Mouse (Mus musculus) forebrain, embryonic 14.5 days (tissue): ENCODE measurements around the gene Lat. TPM values are rescaled to one million over a fixed set of nuclear protein-coding genes. Genes with fewer than 3 reads are reported as not detected.
"Not testable (repeated sequence)": the region's sequence is repeated elsewhere in the genome, so short reads cannot be mapped to it uniquely, and the experiment has no call there.

Source experiments
- ATAC-seq: fragments of 200-750 bp; cut with Nextera tagmentation; 2 replicates; pipeline ENCODE4 v1.8.0; 2017; ENCODE audit warnings: mild to moderate bottlenecking, moderate library complexity
- DNase-seq: peaks from one replicate; pipeline ENCODE4 v3.0.0-alpha.2; 2015; ENCODE audit warnings: low spot score
- H3K27ac ChIP-seq: fragments of 300-500 bp; sonication (generic); 2 replicates; pipeline ENCODE4 v1.5.1; 2014; ENCODE audit warnings: low read depth, mild to moderate bottlenecking, control low read depth, low read length, moderate library complexity
- H3K27me3 ChIP-seq: fragments of 300-500 bp; sonication (generic); replicated peaks from 2 replicates; pipeline ENCODE4 v1.6.1; 2014; ENCODE audit warnings: low read length, control low read depth, mixed read lengths; ENCODE audit not compliant: control insufficient read depth, insufficient read depth
- H3K36me3 ChIP-seq: fragments of 300-500 bp; sonication (generic); 2 replicates; pipeline ENCODE4 v1.6.1; 2014; ENCODE audit warnings: low read length, control low read depth; ENCODE audit not compliant: control insufficient read depth, insufficient read depth
- H3K4me1 ChIP-seq: fragments of 300-500 bp; sonication (generic); 2 replicates; pipeline ENCODE4 v1.6.1; 2014; ENCODE audit warnings: antibody characterized with exemption, low read length, control low read depth; ENCODE audit not compliant: control insufficient read depth, insufficient read depth
- H3K4me2 ChIP-seq: fragments of 300-500 bp; sonication (generic); 2 replicates; pipeline ENCODE4 v1.6.1; 2014; ENCODE audit warnings: mild to moderate bottlenecking, control low read depth, low read length
- H3K4me3 ChIP-seq: fragments of 300-500 bp; sonication (generic); 2 replicates; pipeline ENCODE4 v1.5.1; 2014; ENCODE audit warnings: low read depth, low read length, control low read depth
- H3K9ac ChIP-seq: fragments of 300-500 bp; sonication (generic); 2 replicates; pipeline ENCODE4 v1.6.1; 2014; ENCODE audit warnings: mild to moderate bottlenecking, low read length, control low read depth, moderate library complexity
- H3K9me3 ChIP-seq: fragments of 300-500 bp; sonication (generic); replicated peaks from 2 replicates; pipeline ENCODE4 v1.6.1; 2016; ENCODE audit warnings: low read length, control low read depth, mixed read lengths; ENCODE audit not compliant: control insufficient read depth
- WGBS: fragments of 180-500 bp; shearing (Covaris S2); extraction: QIAGEN DNeasy Blood & Tissue Kit; methylation state at CpG from one replicate; pipeline ENCODE4 v1.1.7; 2014; 5-methylcytosine and 5-hydroxymethylcytosine counted together
- polyA plus RNA-seq: library from polyadenylated mRNA; unstranded; fragments of >200 nt; fragmentation: Nextera tagmentation; extraction: Ambion mirVana; gene quantifications from 2 replicates; pipeline ENCODE4 v1.2.1, GENCODE M21; 2014

The Lat gene
- polyA plus RNA-seq, 1 experiment from 2014 or later = 0.50 TPM

GRCm38 (mm10) chr7:126332691-126333090 lies 36.7 kb downstream of the Lat start:
- no peak overlapping the region for H3K27ac ChIP-seq
- WGBS = 89% methylated on average over 3 of the region's 3 CpGs
- H3K4me3 ChIP-seq = no peak overlapping the region
- no peak for ATAC-seq
- no peaks in the 10 kb centered on the region for H3K9me3 ChIP-seq
- H3K4me2 ChIP-seq = no peak overlapping the region
- H3K36me3 ChIP-seq = no peaks in the 10 kb centered on the region
- H3K4me1 ChIP-seq = no peaks in the 10 kb centered on the region
- no peak overlapping the region for H3K9ac ChIP-seq
- H3K27me3 ChIP-seq = no peaks in the 10 kb centered on the region
- no peak for DNase-seq

GRCm38 (mm10) chr7:126330693-126331092 lies 38.7 kb downstream of the Lat start:
- Histone ChIP-seq H3K9ac (no peak overlapping the region), H3K27ac (no peak overlapping the region), H3K36me3 (no peaks in the 10 kb centered on the region), H3K4me1 (no peaks in the 10 kb centered on the region), H3K4me2 (no peak overlapping the region), H3K9me3 (no peaks in the 10 kb centered on the region), H3K4me3 (no peak overlapping the region), H3K27me3 (no peaks in the 10 kb centered on the region)
- DNase-seq (no peak), ATAC-seq (no peak)
- WGBS = 51% methylated on average over 2 of the region's 2 CpGs

GRCm38 (mm10) chr7:126329907-126330645 lies 39.3 kb downstream of the Lat start:
- 90% methylated on average over 9 of the region's 9 CpGs for WGBS

GRCm38 (mm10) chr7:126328848-126329247 lies 40.5 kb downstream of the Lat start:
- not testable (repeated sequence) for H3K4me2 ChIP-seq, ATAC-seq
- WGBS = 89% methylated on average over 5 of the region's 6 CpGs

More at GRCm38 (mm10) chr7:126329907-126330645, 39.3 kb downstream of the Lat start:
- no peaks in the 10 kb centered on the region; the same call in 1 of the 2 replicates for H3K27me3 ChIP-seq
- DNase-seq (no peak), ATAC-seq (no peak)
- no peaks in the 10 kb centered on the region for H3K4me1 ChIP-seq
- H3K4me2 ChIP-seq = no peak overlapping the region
- H3K27ac ChIP-seq = no peak overlapping the region
- no peak overlapping the region for H3K9ac ChIP-seq
- no peak overlapping the region for H3K4me3 ChIP-seq
- no peaks in the 10 kb centered on the region for H3K9me3 ChIP-seq
- no peaks in the 10 kb centered on the region for H3K36me3 ChIP-seq

GRCm38 (mm10) chr7:126325576-126326273 lies 43.6 kb downstream of the Lat start:
- H3K27ac ChIP-seq, H3K4me3 ChIP-seq, H3K4me2 ChIP-seq, DNase-seq, H3K9ac ChIP-seq, H3K36me3 ChIP-seq, H3K9me3 ChIP-seq, H3K27me3 ChIP-seq, ATAC-seq, H3K4me1 ChIP-seq: not testable (repeated sequence)
- WGBS = 14% methylated on average over 9 of the region's 9 CpGs

More at GRCm38 (mm10) chr7:126328848-126329247, 40.5 kb downstream of the Lat start:
- not testable (repeated sequence) for H3K4me1 ChIP-seq, H3K27me3 ChIP-seq, H3K36me3 ChIP-seq, H3K4me3 ChIP-seq, H3K9ac ChIP-seq, H3K9me3 ChIP-seq, H3K27ac ChIP-seq, DNase-seq

GRCm38 (mm10) chr7:126324791-126325190 lies 44.6 kb downstream of the Lat start:
- no peak overlapping the region for H3K4me3 ChIP-seq
- no peaks in the 10 kb centered on the region; the same call in 1 of the 2 replicates for H3K27me3 ChIP-seq
- H3K36me3 ChIP-seq = no peaks in the 10 kb centered on the region
- WGBS = 55% methylated on average over 3 of the region's 3 CpGs
- H3K9me3 ChIP-seq = no peaks in the 10 kb centered on the region
- H3K4me1 ChIP-seq = no peaks in the 10 kb centered on the region
- H3K9ac ChIP-seq = no peak overlapping the region
- H3K27ac ChIP-seq = no peak overlapping the region
- H3K4me2 ChIP-seq = no peak overlapping the region
- DNase-seq (no peak), ATAC-seq (no peak)

- WGBS = 8% methylated on average over 11 of the region's 11 CpGs
- Histone ChIP-seq H3K27me3 (no peaks in the 10 kb centered on the region; the same call in 1 of the 2 replicates), H3K27ac (no peak overlapping the region), H3K36me3 (no peaks in the 10 kb centered on the region), H3K4me2 (no peak overlapping the region), H3K4me3 (no peak overlapping the region), H3K4me1 (no peaks in the 10 kb centered on the region), H3K9me3 (no peaks in the 10 kb centered on the region), H3K9ac (no peak overlapping the region)
- ATAC-seq (no peak), DNase-seq (peak; percentile 93)
Measured at GRCm38 (mm10) chr7:126323729-126324128, 45.6 kb downstream of the Lat start.

GRCm38 (mm10) chr7:126314273-126314672 lies 55.1 kb downstream of the Lat start:
- no peak overlapping the region for H3K27ac ChIP-seq
- H3K9me3 ChIP-seq = no peaks in the 10 kb centered on the region
- ATAC-seq (no peak), DNase-seq (no peak)
- no peak overlapping the region for H3K9ac ChIP-seq
- H3K4me1 ChIP-seq = no peaks in the 10 kb centered on the region
- H3K27me3 ChIP-seq = no peaks in the 10 kb centered on the region
- H3K36me3 ChIP-seq = no peaks in the 10 kb centered on the region
- no peak overlapping the region for H3K4me3 ChIP-seq
- H3K4me2 ChIP-seq = no peak overlapping the region
- WGBS = 74% methylated on average over 8 of the region's 8 CpGs
